8 mouse cellular contexts compared by ENCODE assay signal in the genomic region with DNA sequence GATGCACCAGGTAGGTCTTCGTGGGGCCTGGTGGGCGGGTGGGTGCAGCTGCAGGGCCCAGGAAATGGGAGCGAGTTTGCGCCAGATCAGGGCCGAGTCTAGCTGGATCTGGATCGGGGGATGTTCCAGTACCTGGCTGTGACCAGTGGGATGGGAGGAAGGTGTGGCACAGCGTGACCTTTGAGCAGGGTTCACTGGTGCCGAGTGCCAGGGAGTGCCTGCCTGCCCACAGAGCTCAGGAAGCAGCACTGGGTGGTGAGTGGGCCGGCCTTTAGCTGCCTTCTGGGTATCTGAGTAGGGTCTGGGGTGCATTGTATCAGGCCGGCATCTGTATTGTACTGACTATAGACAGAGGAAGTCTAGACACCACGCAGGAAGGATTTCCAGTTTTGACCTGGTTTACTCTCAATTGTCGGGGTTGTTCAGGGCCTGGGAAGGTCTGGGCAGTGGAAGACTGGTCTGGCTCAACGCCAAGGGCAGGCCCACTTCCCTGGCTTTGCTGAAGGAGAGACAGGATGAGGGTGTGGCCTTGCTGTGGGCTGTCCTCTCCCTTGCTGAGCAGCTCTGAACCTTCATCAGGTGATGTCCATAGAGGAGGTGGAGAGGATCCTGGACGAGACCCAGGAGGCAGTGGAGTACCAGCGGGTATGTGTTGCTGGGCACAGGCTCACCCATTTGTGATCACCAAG. TPM values are rescaled to one million over a fixed set of nuclear protein-coding genes. Genes with fewer than 3 reads are reported as not detected.
DNase-seq lines count a peak whose midpoint lies in the region; ATAC-seq lines count a peak whose summit lies in the region.

No protein-coding gene starts in this region.

- peak; percentile 98 for DNase-seq in heart, adult 11 months
- DNase-seq in lung, postnatal 14 days = peak; percentile 78
- DNase-seq in B cell, adult 2 months = no peak
- no peak for DNase-seq in ovary, adult 18-20 months (ENCODE audit: low spot score)

- H3K4me1 ChIP-seq in megakaryocyte, embryonic 14.5 days = peaks cover 76% of the 10 kb centered on the region
- peaks cover 42% of the 10 kb centered on the region for H3K4me1 ChIP-seq in kidney, embryonic 15.5 days
- H3K4me1 ChIP-seq in neural tube, embryonic 15.5 days = peaks cover 40% of the 10 kb centered on the region

- H3K4me3 ChIP-seq in megakaryocyte, embryonic 14.5 days (replicated peaks) = peak overlapping the region; percentile 84
- H3K4me3 ChIP-seq in kidney, embryonic 15.5 days (replicated peaks) = peak overlapping the region; percentile 99; the same call in 1 of the 2 replicates
- no peak overlapping the region for H3K4me3 ChIP-seq in neural tube, embryonic 15.5 days (replicated peaks)

- WGBS in kidney, embryonic 15.5 days = 74% methylated on average over 15 of the region's 15 CpGs
- 93% methylated on average over 15 of the region's 15 CpGs for WGBS in neural tube, embryonic 15.5 days

- ATAC-seq in megakaryocyte, adult 5-6 weeks (ENCODE audit: poor library complexity, severe bottlenecking) = no peak
- peak; percentile 61 for ATAC-seq in kidney, embryonic 15.5 days (replicated peaks; ENCODE audit: low FRiP score)
- no peak for ATAC-seq in neural tube, embryonic 15.5 days (ENCODE audit: low FRiP score)

- peak overlapping the region; percentile 81 for H3K27ac ChIP-seq in kidney, embryonic 15.5 days
- no peak overlapping the region for H3K27ac ChIP-seq in neural tube, embryonic 15.5 days (replicated peaks)

- H3K27me3 ChIP-seq in megakaryocyte, embryonic 14.5 days (replicated peaks) = no peaks in the 10 kb centered on the region
- no peaks in the 10 kb centered on the region for H3K27me3 ChIP-seq in kidney, embryonic 15.5 days
- no peaks in the 10 kb centered on the region for H3K27me3 ChIP-seq in neural tube, embryonic 15.5 days (replicated peaks)

- H3K4me2 ChIP-seq in kidney, embryonic 15.5 days = peak overlapping the region; percentile 92
- no peak overlapping the region for H3K4me2 ChIP-seq in neural tube, embryonic 15.5 days

- no peaks in the 10 kb centered on the region for H3K9me3 ChIP-seq in megakaryocyte, embryonic 14.5 days
- no peaks in the 10 kb centered on the region for H3K9me3 ChIP-seq in kidney, embryonic 15.5 days (replicated peaks)
- no peaks in the 10 kb centered on the region for H3K9me3 ChIP-seq in neural tube, embryonic 15.5 days (replicated peaks)

- peaks cover 61% of the 10 kb centered on the region for H3K36me3 ChIP-seq in megakaryocyte, embryonic 14.5 days (replicated peaks; ENCODE audit: low read length)
- peaks cover 50% of the 10 kb centered on the region for H3K36me3 ChIP-seq in kidney, embryonic 15.5 days
- peaks cover 32% of the 10 kb centered on the region for H3K36me3 ChIP-seq in neural tube, embryonic 15.5 days

- 0 out of 2 replicates have a peak overlapping the region, but pooled peaks have one; percentile 17 for H3K9ac ChIP-seq in kidney, embryonic 15.5 days
- no peak overlapping the region for H3K9ac ChIP-seq in neural tube, embryonic 15.5 days (replicated peaks)

RNA-seq across cellular contexts. Expression of a gene that starts 3.0 kb away (rescaled TPM):
- 58.8 and 62.5 TPM in 2 replicates for polyA plus RNA-seq in megakaryocyte, embryonic 14.5 days (2012; ENCODE audit: insufficient read depth, low replicate concordance)
- total RNA-seq in megakaryocyte, adult 5-6 weeks (2015) = 20.7 and 21.7 TPM in 2 replicates
- total RNA-seq in megakaryocyte, adult 5-6 weeks (2017) = 54.8 and 79.3 TPM in 2 replicates
- polyA plus RNA-seq in kidney, embryonic 15.5 days (2015; fragmentation: Nextera tagmentation; extraction: Ambion mirVana) = 94.1 and 101 TPM in 2 replicates
- polyA plus RNA-seq in neural tube, embryonic 15.5 days (2015; fragmentation: Nextera tagmentation; extraction: Ambion mirVana) = 99.0 and 105 TPM in 2 replicates

RNA-seq across cellular contexts. Expression of a gene that starts 26.3 kb away (rescaled TPM):
- polyA plus RNA-seq in megakaryocyte, embryonic 14.5 days (2012; ENCODE audit: insufficient read depth, low replicate concordance) = 37.8 and 62.9 TPM in 2 replicates
- total RNA-seq in megakaryocyte, adult 5-6 weeks (2015) = 6.2 TPM in 2 replicates
- 6.2 and 6.9 TPM in 2 replicates for total RNA-seq in megakaryocyte, adult 5-6 weeks (2017)
- polyA plus RNA-seq in kidney, embryonic 15.5 days (2015; fragmentation: Nextera tagmentation; extraction: Ambion mirVana) = 20.8 and 22.3 TPM in 2 replicates
- polyA plus RNA-seq in neural tube, embryonic 15.5 days (2015; fragmentation: Nextera tagmentation; extraction: Ambion mirVana) = 16.6 and 20.5 TPM in 2 replicates

Comparison
In these comparisons a context has a peak if more than half of its experiments do, and no peak if none do; other contexts are left out.
1. DNase-seq: peak in heart, adult 11 months (single experiment) and lung, postnatal 14 days (single experiment); none in B cell, adult 2 months (0 of 2) and ovary, adult 18-20 months (single experiment).